Mouse (Mus musculus): ENCODE data around the gene Tgfbr2.

- TF ChIP-seq GATA1 (IDR thresholded peaks at IDR 0.05; ENCODE audit: low read length) = no peak
- TF ChIP-seq TAL1 (IDR thresholded peaks at IDR 0.05; ENCODE audit: low read length) = no peak
Observed at GRCm38 (mm10) chr9:116111149-116111970, 63.8 kb downstream of the Tgfbr2 start.

Measured in erythroblast, embryonic 14.5 days (primary cell).